Mouse (Mus musculus): ENCODE results near the gene Prkaa1.

The Prkaa1 gene

GRCm38 (mm10) chr15:5143361-5144020 is at the start of gene Prkaa1:
TSS of gene Prkaa1 (plus strand) at chr15:5143861.
- in situ Hi-C loops (cut with MboI, MseI), result loop anchor here (25.0 kb wide), 1 partner anchor 1444 kb away; no protein-coding TSS in a partner anchor

GRCm38 (mm10) chr15:5095534-5096301 is 47.9 kb upstream of the Prkaa1 start:
- in situ Hi-C loops (cut with MboI, MseI), result no loop called here

- in situ Hi-C loops (cut with MboI, MseI), result no loop called here
These were observed 46.3 kb upstream of the Prkaa1 start for GRCm38 (mm10) chr15:5097376-5097775.

GRCm38 (mm10) chr15:5102312-5102711 is 41.3 kb upstream of the Prkaa1 start:
- in situ Hi-C loops (cut with MboI, MseI), result loop anchor here (25.0 kb wide), 1 partner anchor 1065 kb away; the partner anchor contains the start of gene Oxct1

GRCm38 (mm10) chr15:5105891-5106290 is 37.8 kb upstream of the Prkaa1 start:
- in situ Hi-C loops (cut with MboI, MseI), result loop anchor here (25.0 kb wide), 1 partner anchor 1069 kb away; the partner anchor contains the start of gene Oxct1

- in situ Hi-C loops (cut with MboI, MseI), result loop anchor here (25.0 kb wide), 1 partner anchor 1069 kb away; the partner anchor contains the start of gene Oxct1
These were observed 37.4 kb upstream of the Prkaa1 start for GRCm38 (mm10) chr15:5106293-5106692.

- in situ Hi-C loops (cut with MboI, MseI), result loop anchor here (25.0 kb wide), 1 partner anchor 1071 kb away; the partner anchor contains the start of gene Oxct1
These were observed 35.7 kb upstream of the Prkaa1 start, which contains the start of gene Card6 for GRCm38 (mm10) chr15:5107686-5108654. TSS of gene Card6 (minus strand) at chr15:5108539.

- in situ Hi-C loops (cut with MboI, MseI), result loop anchor here (25.0 kb wide), 1 partner anchor 1071 kb away; the partner anchor contains the start of gene Oxct1
These were observed 35.0 kb upstream of the Prkaa1 start for GRCm38 (mm10) chr15:5108655-5109040.

- in situ Hi-C loops (cut with MboI, MseI), result loop anchor here (5.0 to 25.0 kb wide), 2 partner anchors 290 to 1075 kb away; partner anchors contain the start of gene Oxct1
These were observed 31.0 kb upstream of the Prkaa1 start for GRCm38 (mm10) chr15:5112651-5113050.

- in situ Hi-C loops (cut with MboI, MseI), result loop anchor here (25.0 kb wide), 1 partner anchor 1078 kb away; the partner anchor contains the start of gene Oxct1
These were observed 28.5 kb upstream of the Prkaa1 start for GRCm38 (mm10) chr15:5115173-5115572.

GRCm38 (mm10) chr15:5116270-5117030 is 27.2 kb upstream of the Prkaa1 start, which contains the start of gene Rpl37:
TSS of gene Rpl37 (plus strand) at chr15:5116645.
- in situ Hi-C loops (cut with MboI, MseI), result loop anchor here (25.0 kb wide), 1 partner anchor 1079 kb away; the partner anchor contains the start of gene Oxct1

- in situ Hi-C loops (cut with MboI, MseI), result loop anchor here (25.0 kb wide), 1 partner anchor 1080 kb away; the partner anchor contains the start of gene Oxct1
These were observed 26.5 kb upstream of the Prkaa1 start for GRCm38 (mm10) chr15:5117031-5117601.

GRCm38 (mm10) chr15:5118626-5119025 is 25.0 kb upstream of the Prkaa1 start:
- in situ Hi-C loops (cut with MboI, MseI), result loop anchor here (25.0 kb wide), 1 partner anchor 1081 kb away; the partner anchor contains the start of gene Oxct1

- in situ Hi-C loops (cut with MboI, MseI), result loop anchor here (25.0 kb wide), 1 partner anchor 1082 kb away; the partner anchor contains the start of gene Oxct1
These were observed 24.5 kb upstream of the Prkaa1 start for GRCm38 (mm10) chr15:5119192-5119591.

- in situ Hi-C loops (cut with MboI, MseI), result loop anchor here (25.0 kb wide), 1 partner anchor 1082 kb away; the partner anchor contains the start of gene Oxct1
These were observed 24.0 kb upstream of the Prkaa1 start for GRCm38 (mm10) chr15:5119707-5120106.

- in situ Hi-C loops (cut with MboI, MseI), result loop anchor here (25.0 kb wide), 1 partner anchor 1084 kb away; the partner anchor contains the start of gene Oxct1
These were observed 21.9 kb upstream of the Prkaa1 start for GRCm38 (mm10) chr15:5121535-5122313.

GRCm38 (mm10) chr15:5126456-5126855 is 17.2 kb upstream of the Prkaa1 start:
- in situ Hi-C loops (cut with MboI, MseI), result loop anchor here (25.0 kb wide), 1 partner anchor 1461 kb away; no protein-coding TSS in a partner anchor

- in situ Hi-C loops (cut with MboI, MseI), result loop anchor here (25.0 kb wide), 1 partner anchor 1460 kb away; no protein-coding TSS in a partner anchor
These were observed 16.2 kb upstream of the Prkaa1 start for GRCm38 (mm10) chr15:5127487-5127886.
